Mouse (Mus musculus) midbrain, embryonic 15.5 days (tissue): ENCODE measurements around the gene Manbal. TPM values are rescaled to one million over a fixed set of nuclear protein-coding genes. Genes with fewer than 3 reads are reported as not detected.

Experiments used
- ATAC-seq: fragments of 200-750 bp; cut with Nextera tagmentation; replicated peaks from 2 replicates; pipeline ENCODE4 v1.8.0; 2017; ENCODE audit warnings: moderate TSS enrichment
- H3K27ac ChIP-seq: fragments of 300-500 bp; sonication (generic); 2 replicates; pipeline ENCODE4 v1.5.1; 2015; ENCODE audit warnings: mild to moderate bottlenecking, inconsistent platforms
- H3K27me3 ChIP-seq: fragments of 300-500 bp; sonication (generic); replicated peaks from 2 replicates; pipeline ENCODE4 v1.6.1; 2015; ENCODE audit warnings: inconsistent platforms
- H3K36me3 ChIP-seq: fragments of 300-500 bp; sonication (generic); replicated peaks from 2 replicates; pipeline ENCODE4 v1.6.1; 2015; ENCODE audit warnings: inconsistent platforms
- H3K4me1 ChIP-seq: fragments of 300-500 bp; sonication (generic); 2 replicates; pipeline ENCODE4 v1.6.1; 2015; ENCODE audit warnings: inconsistent platforms
- H3K4me2 ChIP-seq: fragments of 300-500 bp; sonication (generic); 2 replicates; pipeline ENCODE4 v1.6.1; 2015; ENCODE audit warnings: inconsistent platforms, mild to moderate bottlenecking, moderate library complexity
- H3K4me3 ChIP-seq: fragments of 300-500 bp; sonication (generic); 2 replicates; pipeline ENCODE4 v1.5.1; 2015; ENCODE audit warnings: mild to moderate bottlenecking, inconsistent platforms
- H3K9ac ChIP-seq: fragments of 300-500 bp; sonication (generic); 2 replicates; pipeline ENCODE4 v1.6.1; 2015; ENCODE audit warnings: mild to moderate bottlenecking, inconsistent platforms
- H3K9me3 ChIP-seq: fragments of 300-500 bp; sonication (generic); 2 replicates; pipeline ENCODE4 v1.6.1; 2016; ENCODE audit warnings: inconsistent platforms
- WGBS: fragments of 180-500 bp; shearing (Covaris S2); methylation state at CpG from one replicate; pipeline ENCODE4 v1.1.7; 2015; ENCODE audit warnings: mixed read lengths; 5-methylcytosine and 5-hydroxymethylcytosine counted together
- polyA plus RNA-seq: library from polyadenylated mRNA; unstranded; fragments of >200 nt; fragmentation: Nextera tagmentation; extraction: Ambion mirVana; gene quantifications from 2 replicates; pipeline ENCODE4 v1.2.1, GENCODE M21; 2015

The Manbal gene
- polyA plus RNA-seq, 1 experiment from 2014 or later, result 104 TPM

- no peaks in the 10 kb centered on the region for H3K4me1 ChIP-seq
- no peak overlapping the region for H3K4me2 ChIP-seq
- no peak overlapping the region for H3K27ac ChIP-seq
- H3K4me3 ChIP-seq, result no peak overlapping the region
- WGBS, result 96% methylated on average over 4 of the region's 4 CpGs
- ATAC-seq, result no peak
- no peaks in the 10 kb centered on the region for H3K27me3 ChIP-seq
- no peaks in the 10 kb centered on the region for H3K9me3 ChIP-seq
- peaks cover 17% of the 10 kb centered on the region; the same call in 1 of the 2 replicates for H3K36me3 ChIP-seq
- no peak overlapping the region for H3K9ac ChIP-seq
Measured at GRCm38 (mm10) chr2:157398539-157398938, 31.1 kb downstream of the Manbal start.

GRCm38 (mm10) chr2:157399797-157400196, 32.4 kb downstream of the Manbal start:
- no peak for ATAC-seq
- Histone ChIP-seq H3K9me3 (no peaks in the 10 kb centered on the region), H3K36me3 (peaks cover 17% of the 10 kb centered on the region; the same call in 1 of the 2 replicates), H3K27me3 (no peaks in the 10 kb centered on the region), H3K4me3 (no peak overlapping the region), H3K27ac (no peak overlapping the region), H3K4me1 (no peaks in the 10 kb centered on the region), H3K4me2 (no peak overlapping the region), H3K9ac (no peak overlapping the region)
- WGBS, result 90% methylated on average over 10 of the region's 10 CpGs

GRCm38 (mm10) chr2:157400491-157400890, 33.1 kb downstream of the Manbal start:
- 92% methylated on average over 6 of the region's 6 CpGs for WGBS
- H3K36me3 ChIP-seq, result peaks cover 17% of the 10 kb centered on the region; the same call in 1 of the 2 replicates
- no peak overlapping the region for H3K4me3 ChIP-seq
- no peaks in the 10 kb centered on the region for H3K27me3 ChIP-seq
- no peaks in the 10 kb centered on the region for H3K4me1 ChIP-seq
- ATAC-seq, result no peak
- H3K27ac ChIP-seq, result no peak overlapping the region
- H3K9me3 ChIP-seq, result no peaks in the 10 kb centered on the region
- H3K9ac ChIP-seq, result no peak overlapping the region
- no peak overlapping the region for H3K4me2 ChIP-seq

GRCm38 (mm10) chr2:157401261-157401660, 33.9 kb downstream of the Manbal start:
- WGBS, result 99% methylated on average over 2 of the region's 2 CpGs
- no peak for ATAC-seq
- H3K4me3 ChIP-seq, result no peak overlapping the region
- H3K27ac ChIP-seq, result no peak overlapping the region
- peaks cover 14% of the 10 kb centered on the region; the same call in 1 of the 2 replicates for H3K36me3 ChIP-seq
- H3K27me3 ChIP-seq, result no peaks in the 10 kb centered on the region
- no peak overlapping the region for H3K9ac ChIP-seq
- H3K4me2 ChIP-seq, result no peak overlapping the region
- no peaks in the 10 kb centered on the region for H3K4me1 ChIP-seq
- H3K9me3 ChIP-seq, result no peaks in the 10 kb centered on the region

- Histone ChIP-seq H3K9me3 (no peaks in the 10 kb centered on the region), H3K27me3 (no peaks in the 10 kb centered on the region), H3K9ac (no peak overlapping the region), H3K4me1 (peaks cover 7% of the 10 kb centered on the region; the same call in 1 of the 2 replicates), H3K4me3 (no peak overlapping the region), H3K36me3 (no peaks in the 10 kb centered on the region), H3K27ac (no peak overlapping the region), H3K4me2 (no peak overlapping the region)
- WGBS, result 85% methylated on average over 7 of the region's 7 CpGs
- ATAC-seq, result no peak
Measured at GRCm38 (mm10) chr2:157407596-157407995, 40.2 kb downstream of the Manbal start.

- WGBS, result 63% methylated on average over 12 of the region's 12 CpGs
- Histone ChIP-seq H3K9ac (no peak overlapping the region), H3K4me3 (no peak overlapping the region), H3K27me3 (no peaks in the 10 kb centered on the region), H3K36me3 (no peaks in the 10 kb centered on the region), H3K9me3 (no peaks in the 10 kb centered on the region), H3K4me1 (peaks cover 7% of the 10 kb centered on the region; the same call in 1 of the 2 replicates), H3K27ac (no peak overlapping the region), H3K4me2 (no peak overlapping the region)
- ATAC-seq, result no peak
Measured at GRCm38 (mm10) chr2:157409793-157410533, 42.6 kb downstream of the Manbal start.

- H3K4me2 ChIP-seq, result no peak overlapping the region
- H3K4me1 ChIP-seq, result peaks cover 7% of the 10 kb centered on the region; the same call in 1 of the 2 replicates
- WGBS, result 89% methylated on average over 6 of the region's 6 CpGs
- H3K9me3 ChIP-seq, result no peaks in the 10 kb centered on the region
- no peaks in the 10 kb centered on the region for H3K36me3 ChIP-seq
- H3K27me3 ChIP-seq, result no peaks in the 10 kb centered on the region
- H3K27ac ChIP-seq, result no peak overlapping the region
- no peak overlapping the region for H3K4me3 ChIP-seq
- no peak for ATAC-seq
- H3K9ac ChIP-seq, result no peak overlapping the region
Measured at GRCm38 (mm10) chr2:157411151-157411693, 43.8 kb downstream of the Manbal start.

- no peaks in the 10 kb centered on the region for H3K27me3 ChIP-seq
- no peak for ATAC-seq
- WGBS, result 91% methylated on average over 7 of the region's 7 CpGs
Measured at GRCm38 (mm10) chr2:157412497-157412896, 45.1 kb downstream of the Manbal start.

GRCm38 (mm10) chr2:157417229-157417628, 49.8 kb downstream of the Manbal start:
- Histone ChIP-seq H3K36me3 (no peaks in the 10 kb centered on the region), H3K27me3 (no peaks in the 10 kb centered on the region), H3K4me2 (no peak overlapping the region), H3K4me1 (peaks cover 8% of the 10 kb centered on the region), H3K9ac (no peak overlapping the region), H3K9me3 (no peaks in the 10 kb centered on the region), H3K4me3 (no peak overlapping the region), H3K27ac (no peak overlapping the region)
- 55% methylated on average over 6 of the region's 6 CpGs for WGBS
- peak; percentile 19; the same call in 1 of the 2 replicates for ATAC-seq

More at GRCm38 (mm10) chr2:157412497-157412896, 45.1 kb downstream of the Manbal start:
- no peak overlapping the region for H3K9ac ChIP-seq
- no peaks in the 10 kb centered on the region for H3K9me3 ChIP-seq
- no peaks in the 10 kb centered on the region for H3K36me3 ChIP-seq
- peaks cover 7% of the 10 kb centered on the region; the same call in 1 of the 2 replicates for H3K4me1 ChIP-seq
- no peak overlapping the region for H3K27ac ChIP-seq
- no peak overlapping the region for H3K4me3 ChIP-seq
- no peak overlapping the region for H3K4me2 ChIP-seq

- no peak for ATAC-seq
- 0 out of 2 replicates have a peak within 1 kb of the TSS, but pooled peaks have one; percentile 4 for H3K4me2 ChIP-seq
- H3K9me3 ChIP-seq, result no peaks in the 10 kb centered on the region
- no peaks in the 10 kb centered on the region for H3K36me3 ChIP-seq
- no peak within 1 kb of the TSS for H3K9ac ChIP-seq
- H3K4me3 ChIP-seq, result no peak within 1 kb of the TSS
- H3K4me1 ChIP-seq, result peaks cover 15% of the 10 kb centered on the region
- H3K27me3 ChIP-seq, result no peaks in the 10 kb centered on the region
- no peak within 1 kb of the TSS for H3K27ac ChIP-seq
- 27% methylated on average over 13 of the region's 13 CpGs for WGBS
Measured at GRCm38 (mm10) chr2:157418206-157418605, 50.8 kb downstream of the Manbal start, which contains the start of gene Src. Src (plus strand) TSS chr2:157418444.

- no peaks in the 10 kb centered on the region for H3K36me3 ChIP-seq
- no peaks in the 10 kb centered on the region for H3K27me3 ChIP-seq
- no peak for ATAC-seq
- no peak overlapping the region for H3K27ac ChIP-seq
- H3K4me2 ChIP-seq, result 0 out of 2 replicates have a peak overlapping the region, but pooled peaks have one; percentile 4
- H3K4me1 ChIP-seq, result peaks cover 19% of the 10 kb centered on the region
- no peaks in the 10 kb centered on the region for H3K9me3 ChIP-seq
- H3K4me3 ChIP-seq, result no peak overlapping the region
- H3K9ac ChIP-seq, result no peak overlapping the region
- WGBS, result 5% methylated on average over 7 of the region's 7 CpGs
Measured at GRCm38 (mm10) chr2:157418609-157419071, 51.2 kb downstream of the Manbal start.

GRCm38 (mm10) chr2:157419506-157419905, 52.1 kb downstream of the Manbal start:
- Histone ChIP-seq H3K27me3 (no peaks in the 10 kb centered on the region), H3K4me1 (peaks cover 21% of the 10 kb centered on the region)

More at GRCm38 (mm10) chr2:157419506-157419905, 52.1 kb downstream of the Manbal start:
- Histone ChIP-seq H3K36me3 (no peaks in the 10 kb centered on the region), H3K27ac (no peak overlapping the region), H3K4me3 (no peak overlapping the region), H3K9ac (no peak overlapping the region), H3K9me3 (no peaks in the 10 kb centered on the region), H3K4me2 (no peak overlapping the region)
- no peak for ATAC-seq
